Mouse (Mus musculus): ENCODE measurements around the gene Nos1ap. TPM values are rescaled to one million over a fixed set of nuclear protein-coding genes. Genes with fewer than 3 reads are reported as not detected.
A peak's percentile ranks its signal among the peaks of the same experiment; 100 is the strongest.

The Nos1ap gene
- polyA plus RNA-seq, 1 experiment from 2014 or later, result 6.5 TPM

DNA sequence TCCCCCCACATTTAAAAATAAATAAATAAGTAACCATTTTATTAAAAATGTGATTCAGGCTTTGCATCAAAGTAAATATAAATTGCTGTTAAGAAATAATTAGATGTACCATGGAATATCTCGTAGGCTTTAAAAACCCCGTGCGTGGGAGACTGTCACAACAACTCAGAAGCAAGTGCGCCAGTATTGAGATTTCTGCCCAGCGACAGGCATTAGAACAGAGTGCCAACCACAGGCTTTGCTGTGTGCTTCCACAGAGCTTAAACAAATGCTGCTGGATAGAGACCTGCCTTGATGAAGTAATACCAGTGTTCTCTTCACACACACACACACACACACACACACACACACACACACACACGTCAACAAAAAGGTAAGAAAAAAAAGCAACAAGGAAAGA is 100.2 kb downstream of the Nos1ap start:
- WGBS, result 92% methylated on average over 6 of the region's 6 CpGs
- Histone ChIP-seq H3K9me3 (no peaks in the 10 kb centered on the region), H3K27ac (replicated peaks) (no peak overlapping the region), H3K4me3 (no peak overlapping the region), H3K4me1 (peaks cover 12% of the 10 kb centered on the region), H3K27me3 (replicated peaks; ENCODE audit: low read depth, poor library complexity, severe bottlenecking) (no peaks in the 10 kb centered on the region), H3K36me3 (replicated peaks) (no peaks in the 10 kb centered on the region)
- no peak for DNase-seq (ENCODE audit: low spot score)

GRCm38 (mm10) chr1:170485119-170485518 is 104.5 kb downstream of the Nos1ap start:
- no peak overlapping the region for H3K4me3 ChIP-seq
- H3K36me3 ChIP-seq (replicated peaks), result no peaks in the 10 kb centered on the region
- no peaks in the 10 kb centered on the region for H3K27me3 ChIP-seq (replicated peaks; ENCODE audit: low read depth, poor library complexity, severe bottlenecking)
- H3K27ac ChIP-seq (replicated peaks), result no peak overlapping the region
- no peaks in the 10 kb centered on the region for H3K9me3 ChIP-seq
- DNase-seq (ENCODE audit: low spot score), result no peak
- 16% methylated on average over 4 of the region's 4 CpGs for WGBS
- H3K4me1 ChIP-seq, result peaks cover 33% of the 10 kb centered on the region

DNA sequence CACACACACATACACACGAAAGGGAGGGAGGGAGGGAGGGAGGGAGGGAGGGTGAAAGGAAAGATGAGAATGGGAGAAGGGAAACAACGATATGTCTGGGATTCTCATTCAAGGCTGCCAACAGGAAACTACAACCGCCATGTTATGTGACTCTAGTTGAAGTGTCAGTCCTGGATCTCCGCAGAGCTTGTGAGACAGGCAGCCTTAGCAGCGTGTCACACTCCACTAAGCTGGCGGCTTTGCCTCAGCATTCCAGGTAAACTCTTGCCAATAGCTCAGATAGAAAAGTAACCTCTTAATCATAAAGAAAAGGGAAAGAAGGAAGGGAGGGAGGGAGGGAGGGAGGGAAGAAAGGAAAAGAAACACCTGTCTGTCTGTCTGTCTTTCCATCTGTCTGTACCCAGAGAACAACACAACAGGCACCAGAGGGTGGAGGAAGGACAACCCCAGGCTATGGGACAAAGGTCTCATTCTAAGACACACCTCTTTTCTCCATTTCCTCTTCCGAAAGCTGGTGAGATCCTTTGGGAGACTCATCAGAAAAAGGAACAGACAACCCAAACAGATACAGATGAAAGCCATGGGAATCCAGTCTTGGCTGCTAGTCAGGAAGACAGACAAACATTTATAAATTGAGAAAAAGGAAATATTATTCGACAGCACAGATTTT is 107.3 kb downstream of the Nos1ap start:
- Histone ChIP-seq H3K27me3 (replicated peaks; ENCODE audit: low read depth, poor library complexity, severe bottlenecking) (no peaks in the 10 kb centered on the region), H3K27ac (replicated peaks) (no peak overlapping the region), H3K9me3 (no peaks in the 10 kb centered on the region), H3K36me3 (replicated peaks) (no peaks in the 10 kb centered on the region), H3K4me1 (peaks cover 60% of the 10 kb centered on the region), H3K4me3 (no peak overlapping the region)
- 83% methylated on average over 7 of the region's 8 CpGs for WGBS
- no peak for DNase-seq (ENCODE audit: low spot score)

DNA sequence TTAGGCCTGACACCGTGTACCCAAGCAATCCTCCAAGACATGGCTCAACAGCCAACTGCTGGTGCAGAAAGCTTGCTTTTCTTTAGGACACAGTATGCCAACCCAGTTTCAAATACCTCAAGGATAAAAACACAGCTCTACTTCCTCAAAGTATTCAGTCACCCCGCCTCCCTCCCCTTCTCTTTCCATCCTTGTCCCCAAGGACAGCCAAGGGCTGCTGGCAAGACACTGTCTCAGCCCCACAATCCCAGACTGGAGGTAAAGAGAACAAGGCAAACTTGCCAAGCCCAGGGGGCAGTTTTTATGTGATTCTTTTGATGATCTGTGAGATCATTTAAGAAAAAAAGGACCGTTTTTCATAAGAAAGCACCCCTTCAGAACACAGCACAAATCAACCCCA is 108.6 kb downstream of the Nos1ap start:
- peaks cover 73% of the 10 kb centered on the region for H3K4me1 ChIP-seq
- no peak for DNase-seq (ENCODE audit: low spot score)
- no peaks in the 10 kb centered on the region for H3K9me3 ChIP-seq
- no peaks in the 10 kb centered on the region for H3K27me3 ChIP-seq (replicated peaks; ENCODE audit: low read depth, poor library complexity, severe bottlenecking)
- H3K4me3 ChIP-seq, result no peak overlapping the region
- 67% methylated on average over 3 of the region's 3 CpGs for WGBS
- H3K36me3 ChIP-seq (replicated peaks), result no peaks in the 10 kb centered on the region
- H3K27ac ChIP-seq (replicated peaks), result peak overlapping the region; percentile 51

GRCm38 (mm10) chr1:170479458-170479798 is 110.2 kb downstream of the Nos1ap start:
- no peak overlapping the region for H3K4me3 ChIP-seq
- no peaks in the 10 kb centered on the region for H3K36me3 ChIP-seq (replicated peaks)
- peaks cover 70% of the 10 kb centered on the region for H3K4me1 ChIP-seq
- no peaks in the 10 kb centered on the region for H3K27me3 ChIP-seq (replicated peaks; ENCODE audit: low read depth, poor library complexity, severe bottlenecking)
- H3K9me3 ChIP-seq, result no peaks in the 10 kb centered on the region
- 14% methylated on average over 3 of the region's 3 CpGs for WGBS
- peak; percentile 60 for DNase-seq (ENCODE audit: low spot score)
- H3K27ac ChIP-seq (replicated peaks), result peak overlapping the region; percentile 71; the same call in 1 of the 2 replicates

DNA sequence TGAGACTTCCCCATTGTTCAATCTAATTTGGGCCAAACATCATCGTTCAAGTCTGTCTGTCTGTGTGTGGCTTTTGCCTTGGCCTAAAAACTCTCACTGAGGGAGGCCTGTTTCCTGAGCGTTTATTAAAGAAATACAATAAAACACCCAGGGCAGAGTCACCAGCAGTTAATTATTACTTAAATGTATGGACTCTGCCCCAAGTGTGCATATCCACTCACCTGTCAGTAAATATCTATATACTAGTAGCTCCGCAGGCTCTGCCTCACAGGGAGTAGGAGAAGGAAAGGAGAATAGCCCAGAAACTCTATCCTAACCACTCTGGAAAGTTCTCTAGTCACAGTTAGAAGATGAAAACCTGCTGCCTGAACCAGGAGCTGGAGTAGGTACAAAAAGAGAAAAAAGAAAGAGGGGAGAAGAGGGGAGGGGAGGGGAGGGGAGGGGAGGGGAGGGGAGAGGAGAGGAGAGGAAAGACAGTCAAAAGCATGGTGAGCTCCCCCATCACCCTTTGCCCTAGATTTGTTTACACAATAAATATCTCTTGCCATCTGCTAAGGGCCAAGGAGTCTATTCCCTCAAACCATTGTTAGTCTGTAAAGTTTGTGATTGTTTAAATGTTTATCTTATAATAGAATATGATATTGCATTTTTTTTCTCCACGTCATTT is 110.7 kb downstream of the Nos1ap start:
- Histone ChIP-seq H3K4me3 (no peak overlapping the region), H3K4me1 (peaks cover 68% of the 10 kb centered on the region), H3K36me3 (replicated peaks) (no peaks in the 10 kb centered on the region), H3K9me3 (no peaks in the 10 kb centered on the region), H3K27me3 (replicated peaks; ENCODE audit: low read depth, poor library complexity, severe bottlenecking) (no peaks in the 10 kb centered on the region), H3K27ac (replicated peaks) (peak overlapping the region; percentile 71)
- 59% methylated on average over 4 of the region's 4 CpGs for WGBS
- no peak for DNase-seq (ENCODE audit: low spot score)

DNA sequence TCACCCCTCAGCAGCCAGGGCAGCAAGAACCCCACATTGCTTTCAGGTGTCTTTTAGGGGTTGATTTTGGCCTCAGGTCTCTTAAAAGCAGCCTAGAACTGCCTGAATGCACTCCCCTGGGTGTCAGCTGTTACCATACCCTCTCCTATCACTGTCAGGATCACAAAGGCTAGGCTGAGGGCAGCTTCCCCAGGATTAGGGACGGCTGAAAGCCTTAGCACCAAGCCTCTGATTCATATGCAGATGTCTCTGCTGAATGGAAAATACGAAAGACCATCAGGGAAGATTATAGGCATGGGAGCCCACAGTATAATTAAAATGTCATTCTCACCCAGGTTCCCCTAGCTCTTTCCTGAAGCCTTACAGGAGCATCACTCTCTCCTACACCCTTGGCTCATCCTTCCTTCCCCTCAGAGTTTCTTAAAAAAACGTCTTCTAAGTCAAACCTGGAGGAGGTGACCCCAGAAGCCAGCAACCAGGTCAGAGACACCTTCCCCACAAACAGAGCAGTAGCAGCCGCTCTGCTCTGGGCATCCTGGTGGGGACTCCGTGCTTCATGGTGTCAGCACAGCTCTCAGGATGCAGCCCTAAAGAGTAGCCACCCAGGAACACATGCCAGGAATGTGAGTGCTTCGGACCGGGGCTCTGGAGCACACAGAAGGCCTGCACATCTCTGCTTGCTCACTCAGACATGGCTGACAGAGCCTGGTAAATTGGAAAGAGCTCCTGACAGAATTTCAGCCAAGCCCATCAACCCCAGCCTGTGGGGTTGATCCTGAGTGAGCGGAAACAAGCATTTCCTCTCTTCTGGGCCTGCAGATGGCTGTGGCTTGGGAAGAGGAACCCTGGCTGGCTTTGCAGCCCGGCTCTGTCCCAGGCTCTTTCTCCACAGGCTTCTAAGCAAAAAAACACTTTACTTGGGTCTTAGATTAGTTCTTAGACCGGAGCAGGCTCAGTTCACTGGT is 111.7 kb downstream of the Nos1ap start:
- WGBS, result 24% methylated on average over 10 of the region's 10 CpGs
- DNase-seq (ENCODE audit: low spot score), result no peak
- no peak overlapping the region for H3K4me3 ChIP-seq

DNA sequence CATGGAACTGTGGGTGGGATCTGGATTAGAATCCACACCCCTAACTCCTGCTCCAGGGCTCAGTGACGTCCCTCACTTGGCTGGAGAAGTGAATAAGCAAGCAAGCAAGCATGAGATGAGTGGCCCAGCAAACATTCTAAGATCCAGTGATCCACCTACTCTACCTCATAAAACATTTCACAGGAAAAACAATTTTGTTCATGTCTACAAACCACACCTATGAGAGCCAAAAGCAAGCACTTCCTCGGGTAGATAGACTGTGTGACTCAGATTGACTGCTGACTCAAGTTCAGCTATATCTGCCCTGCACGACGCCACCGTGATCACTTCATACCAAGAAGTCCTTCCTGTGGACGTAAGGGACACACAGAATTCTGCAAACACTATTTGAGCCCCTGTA is 116.2 kb downstream of the Nos1ap start:
- Histone ChIP-seq H3K4me3 (no peak overlapping the region), H3K36me3 (replicated peaks) (no peaks in the 10 kb centered on the region), H3K27me3 (replicated peaks; ENCODE audit: low read depth, poor library complexity, severe bottlenecking) (no peaks in the 10 kb centered on the region), H3K27ac (replicated peaks) (no peak overlapping the region), H3K4me1 (peaks cover 51% of the 10 kb centered on the region), H3K9me3 (no peaks in the 10 kb centered on the region)
- DNase-seq (ENCODE audit: low spot score), result no peak
- WGBS, result 85% methylated on average over 6 of the region's 6 CpGs

More for the DNA sequence above, 111.7 kb downstream of the Nos1ap start:
- no peaks in the 10 kb centered on the region for H3K9me3 ChIP-seq
- H3K27me3 ChIP-seq (replicated peaks; ENCODE audit: low read depth, poor library complexity, severe bottlenecking), result no peaks in the 10 kb centered on the region
- H3K36me3 ChIP-seq (replicated peaks), result no peaks in the 10 kb centered on the region
- H3K4me1 ChIP-seq, result peaks cover 66% of the 10 kb centered on the region
- H3K27ac ChIP-seq (replicated peaks), result peak overlapping the region; percentile 71

DNA sequence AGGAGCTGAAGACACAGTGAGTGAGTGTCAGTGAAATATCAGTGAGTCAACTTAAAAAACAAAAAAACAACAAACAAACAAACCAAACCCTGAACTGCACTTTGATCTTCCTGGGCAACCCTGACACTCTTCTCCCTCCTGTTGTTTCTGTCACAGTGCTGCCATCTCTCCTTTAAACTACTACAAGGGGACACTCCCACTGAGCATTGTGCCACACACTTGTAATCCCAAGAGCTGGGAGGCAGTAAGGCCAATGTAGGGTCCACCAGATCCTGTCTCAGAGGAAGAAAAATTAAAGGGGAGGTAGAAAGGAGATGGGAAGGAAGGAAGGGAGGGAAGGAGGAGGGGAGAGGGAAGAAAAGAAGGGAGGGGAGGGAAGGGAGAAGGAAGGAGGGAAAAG is 116.8 kb downstream of the Nos1ap start:
- DNase-seq (ENCODE audit: low spot score), result no peak
- Histone ChIP-seq H3K4me3 (no peak overlapping the region), H3K27me3 (replicated peaks; ENCODE audit: low read depth, poor library complexity, severe bottlenecking) (no peaks in the 10 kb centered on the region), H3K27ac (replicated peaks) (no peak overlapping the region), H3K4me1 (peaks cover 47% of the 10 kb centered on the region), H3K36me3 (replicated peaks) (no peaks in the 10 kb centered on the region), H3K9me3 (no peaks in the 10 kb centered on the region)

DNA sequence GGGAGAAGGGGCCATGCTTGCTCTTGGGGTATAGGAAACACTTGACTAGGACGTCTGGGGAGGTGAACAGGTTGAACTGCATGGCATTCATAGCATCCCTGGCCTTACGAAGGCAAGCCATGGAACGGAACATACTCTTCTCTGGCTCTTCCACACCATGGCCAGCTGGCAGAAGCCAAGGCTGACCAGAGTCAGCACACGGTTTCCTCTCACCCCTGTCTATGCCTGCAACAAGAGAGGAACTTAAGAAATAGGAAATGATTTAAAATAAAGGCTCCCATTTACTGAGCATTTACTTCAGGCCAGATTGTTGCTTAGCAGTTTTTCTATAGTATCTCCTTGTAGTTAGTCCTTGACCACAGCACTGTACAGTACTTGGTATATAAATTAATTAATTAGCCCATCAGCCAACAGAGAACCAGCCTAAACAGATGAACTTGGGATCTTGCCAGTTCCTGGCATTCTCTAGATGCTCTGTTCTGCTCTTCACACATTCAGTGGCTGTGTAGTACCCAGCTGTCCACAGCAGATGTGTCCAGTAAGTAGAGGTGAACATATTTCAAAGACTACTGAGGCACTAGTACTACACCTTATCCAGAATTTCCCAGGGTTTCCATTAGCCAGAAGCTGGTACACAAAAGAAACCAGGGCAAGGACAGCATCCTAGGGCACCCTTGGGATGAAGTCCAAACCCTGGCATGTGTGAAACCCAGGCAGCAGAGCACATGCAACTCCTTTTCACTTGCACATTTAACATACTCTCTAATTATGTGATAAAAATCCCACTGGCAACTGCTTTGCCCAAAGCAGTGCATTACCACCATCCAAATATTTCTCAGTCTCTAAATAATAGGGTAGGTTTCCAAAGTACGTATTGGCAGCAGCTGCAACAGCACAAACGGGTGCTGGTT is 123.3 kb downstream of the Nos1ap start:
- H3K4me3 ChIP-seq, result no peak overlapping the region
- H3K27me3 ChIP-seq (replicated peaks; ENCODE audit: low read depth, poor library complexity, severe bottlenecking), result no peaks in the 10 kb centered on the region
- no peaks in the 10 kb centered on the region for H3K36me3 ChIP-seq (replicated peaks)
- DNase-seq (ENCODE audit: low spot score), result no peak
- no peaks in the 10 kb centered on the region for H3K9me3 ChIP-seq
- peaks cover 22% of the 10 kb centered on the region for H3K4me1 ChIP-seq
- WGBS, result 85% methylated on average over 6 of the region's 6 CpGs
- no peak overlapping the region for H3K27ac ChIP-seq (replicated peaks)

GRCm38 (mm10) chr1:170462140-170462539 is 127.5 kb downstream of the Nos1ap start:
- Histone ChIP-seq H3K9me3 (no peaks in the 10 kb centered on the region), H3K27me3 (replicated peaks; ENCODE audit: low read depth, poor library complexity, severe bottlenecking) (no peaks in the 10 kb centered on the region), H3K27ac (replicated peaks) (no peak overlapping the region), H3K4me3 (no peak overlapping the region), H3K4me1 (peaks cover 21% of the 10 kb centered on the region), H3K36me3 (replicated peaks) (no peaks in the 10 kb centered on the region)
- no peak for DNase-seq (ENCODE audit: low spot score)
- 27% methylated on average over 1 of the region's 1 CpGs for WGBS

All from embryonic facial prominence, embryonic 10.5 days (tissue).